Mouse (Mus musculus): ENCODE results near the gene N4bp2l2.
"Not testable (repeated sequence)": the region's sequence is repeated elsewhere in the genome, so short reads cannot be mapped to it uniquely, and the experiment has no call there.

N4bp2l2 gene

GRCm38 (mm10) chr5:150644926-150645325, 21.1 kb downstream of the N4bp2l2 start:
- DNase-seq (ENCODE audit: low read depth in 2 of 2, low spot score in 2 of 2): no peak

- DNase-seq (ENCODE audit: low read depth in 2 of 2, low spot score in 2 of 2): not testable (repeated sequence)
These were observed 22.6 kb downstream of the N4bp2l2 start for GRCm38 (mm10) chr5:150643390-150643789.

DNA sequence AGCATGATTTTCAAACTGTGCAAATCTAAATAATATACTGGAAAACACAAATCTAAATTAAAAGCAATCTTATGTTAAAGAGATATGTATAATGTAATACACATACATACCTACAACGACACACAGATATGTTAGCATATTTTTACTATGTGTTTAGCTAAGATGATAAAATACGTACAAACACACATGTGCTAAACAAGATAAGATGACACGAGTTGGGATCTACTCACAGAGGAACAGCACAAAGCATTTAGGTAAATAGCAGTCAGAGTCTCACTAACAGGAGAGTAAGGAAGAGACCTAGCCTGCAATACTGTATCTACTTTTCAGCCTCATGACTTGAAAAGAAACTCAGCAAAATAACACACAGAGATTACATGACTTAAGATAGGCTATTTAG, 24.5 kb downstream of the N4bp2l2 start:
- no peak for DNase-seq (ENCODE audit: low read depth in 2 of 2, low spot score in 2 of 2)

GRCm38 (mm10) chr5:150629692-150630091, 36.3 kb downstream of the N4bp2l2 start:
- no peak for DNase-seq (ENCODE audit: low read depth in 2 of 2, low spot score in 2 of 2)

- DNase-seq (ENCODE audit: low read depth in 2 of 2, low spot score in 2 of 2): no peak
These were observed 36.7 kb downstream of the N4bp2l2 start for GRCm38 (mm10) chr5:150629272-150629671.

DNA sequence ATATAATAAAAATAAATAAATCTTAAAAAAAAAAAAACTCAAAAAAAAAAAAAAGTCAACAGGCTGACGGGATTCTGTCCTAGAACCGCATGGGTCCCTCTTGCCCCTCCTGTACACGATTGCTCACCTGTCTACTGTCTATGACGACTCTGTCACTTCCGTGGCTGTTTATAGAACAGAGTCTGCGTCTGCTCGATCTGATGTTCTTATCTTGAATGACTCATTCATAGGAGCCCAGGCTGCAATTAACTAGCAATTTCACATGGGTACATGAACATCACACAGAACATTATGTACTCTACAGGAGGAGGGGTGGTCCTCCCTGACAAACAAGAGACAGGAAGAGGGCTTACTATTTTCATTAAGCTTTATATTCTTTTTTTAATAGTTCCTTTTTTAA, 40.5 kb downstream of the N4bp2l2 start:
- no peak for DNase-seq (ENCODE audit: low read depth in 2 of 2, low spot score in 2 of 2)

GRCm38 (mm10) chr5:150622792-150623191, 43.2 kb downstream of the N4bp2l2 start:
- no peak for DNase-seq (ENCODE audit: low read depth in 2 of 2, low spot score in 2 of 2)

GRCm38 (mm10) chr5:150621592-150621991, 44.4 kb downstream of the N4bp2l2 start:
- DNase-seq (ENCODE audit: low read depth in 2 of 2, low spot score in 2 of 2): no peak

GRCm38 (mm10) chr5:150620588-150621135, 45.3 kb downstream of the N4bp2l2 start:
- DNase-seq (ENCODE audit: low read depth in 2 of 2, low spot score in 2 of 2): no peak

GRCm38 (mm10) chr5:150618599-150619355, 47.2 kb downstream of the N4bp2l2 start:
- DNase-seq (ENCODE audit: low read depth in 2 of 2, low spot score in 2 of 2): no peak

DNA sequence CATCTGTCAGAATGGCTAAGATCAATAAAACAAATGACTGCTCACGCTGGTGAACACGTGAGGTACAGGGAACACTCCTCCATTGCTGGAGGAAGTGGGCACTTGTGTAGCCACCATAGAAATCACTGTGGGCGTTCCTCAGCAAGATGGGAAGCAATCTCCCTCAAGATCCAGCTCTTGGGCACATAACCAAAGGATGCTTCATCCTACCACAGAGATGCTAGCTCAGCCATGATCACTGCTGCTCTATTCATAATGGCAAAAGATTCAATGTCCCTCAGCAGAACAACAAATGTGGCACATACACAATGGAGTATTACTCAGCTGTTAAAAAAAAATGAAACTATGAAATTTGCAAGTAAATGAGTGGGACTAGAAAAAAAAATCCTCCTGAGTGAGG, 49.3 kb downstream of the N4bp2l2 start:
- DNase-seq (ENCODE audit: low read depth in 2 of 2, low spot score in 2 of 2): no peak

- no peak for DNase-seq (ENCODE audit: low read depth in 2 of 2, low spot score in 2 of 2)
These were observed 49.8 kb downstream of the N4bp2l2 start for GRCm38 (mm10) chr5:150616216-150616615.

- DNase-seq (ENCODE audit: low read depth in 2 of 2, low spot score in 2 of 2): no peak
These were observed 51.9 kb downstream of the N4bp2l2 start for GRCm38 (mm10) chr5:150614054-150614453.

GRCm38 (mm10) chr5:150611697-150612096, 54.3 kb downstream of the N4bp2l2 start:
- DNase-seq (ENCODE audit: low read depth in 2 of 2, low spot score in 2 of 2): peak; percentile 42 to 55

DNA sequence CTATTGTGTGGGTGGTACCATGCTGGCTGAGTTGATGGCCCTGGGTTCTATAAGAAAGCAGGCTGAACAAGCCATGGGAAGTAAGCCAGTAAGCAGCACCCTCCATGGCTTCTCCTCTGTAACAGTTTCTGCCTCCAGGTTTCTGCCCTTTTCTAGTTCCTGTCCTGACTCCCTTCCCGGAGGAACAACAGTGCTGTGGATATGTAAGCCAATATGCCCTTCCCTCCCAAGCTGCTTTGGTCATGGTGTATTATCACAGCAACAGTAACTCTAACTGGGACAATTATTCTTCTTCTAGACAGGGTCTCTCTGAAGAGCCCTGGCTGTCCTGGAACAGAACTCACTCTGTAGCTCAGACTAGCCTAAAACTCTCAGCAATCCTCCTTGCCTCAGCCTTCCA, 54.8 kb downstream of the N4bp2l2 start:
- no peak for DNase-seq (ENCODE audit: low read depth in 2 of 2, low spot score in 2 of 2)

GRCm38 (mm10) chr5:150607631-150608030, 58.4 kb downstream of the N4bp2l2 start:
- DNase-seq (ENCODE audit: low read depth in 2 of 2, low spot score in 2 of 2): no peak

DNA sequence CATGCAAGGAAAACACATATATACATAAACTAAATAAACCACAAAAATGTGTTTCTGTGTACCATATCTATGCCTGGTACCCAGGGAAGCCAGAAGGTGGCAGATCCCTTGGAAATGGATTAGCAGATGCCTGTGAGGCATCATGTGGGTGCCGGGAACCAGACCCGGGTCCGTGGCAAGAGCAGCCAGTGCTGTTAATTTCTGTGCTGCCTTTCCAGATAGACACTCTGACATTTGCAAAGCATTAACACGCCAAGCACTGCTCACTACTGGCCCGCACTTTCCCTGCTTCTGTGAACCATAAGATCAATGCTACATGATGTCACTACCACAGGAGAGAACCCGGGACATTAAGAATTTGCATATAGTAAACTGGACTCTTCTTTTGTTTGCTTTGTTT, 59.9 kb downstream of the N4bp2l2 start:
- DNase-seq (ENCODE audit: low read depth in 2 of 2, low spot score in 2 of 2): no peak

DNA sequence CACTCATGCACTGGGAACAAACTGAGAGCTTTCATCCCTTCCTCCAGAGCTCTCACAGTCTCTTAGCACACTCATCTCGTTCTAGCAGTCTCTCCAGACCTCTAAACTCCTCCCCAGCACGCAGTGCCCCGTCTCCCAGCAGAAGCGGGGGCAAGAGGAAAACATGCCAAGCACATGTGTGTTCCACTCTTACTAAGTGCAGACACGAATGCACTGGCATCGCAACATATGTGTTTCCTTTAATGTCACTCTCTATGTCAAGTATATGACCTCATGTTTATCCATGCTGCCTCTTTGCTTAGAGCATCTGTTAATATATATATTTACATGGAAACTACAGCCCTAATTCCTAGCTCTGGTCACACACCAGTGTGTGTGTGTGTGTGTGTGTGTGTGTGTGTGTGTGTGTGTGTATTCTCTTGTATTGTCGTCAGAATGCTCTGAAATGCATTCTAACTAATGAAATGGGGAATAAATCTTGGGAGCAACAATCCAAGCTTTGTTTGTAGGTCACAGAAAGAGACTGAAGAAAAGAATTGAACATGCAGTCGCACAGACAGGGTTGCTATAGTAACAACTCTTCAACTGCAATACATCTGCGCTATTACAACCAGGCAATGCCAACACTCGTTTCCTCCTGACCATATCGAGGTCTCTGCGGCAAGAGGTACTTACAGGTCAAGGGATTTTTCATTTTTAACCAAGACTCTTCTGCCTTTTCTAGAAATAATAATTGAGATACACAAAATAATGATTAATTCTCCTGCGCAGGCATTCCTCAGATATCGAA, 64.3 kb downstream of the N4bp2l2 start:
- peak in 1 of 2 experiments; percentile 24 for DNase-seq (ENCODE audit: low read depth in 2 of 2, low spot score in 2 of 2)

- peak; percentile 40 to 52 for DNase-seq (ENCODE audit: low read depth in 2 of 2, low spot score in 2 of 2)
These were observed 65.2 kb downstream of the N4bp2l2 start for GRCm38 (mm10) chr5:150600554-150601440.

GRCm38 (mm10) chr5:150599301-150600294, 66.4 kb downstream of the N4bp2l2 start:
- no peak for DNase-seq (ENCODE audit: low read depth in 2 of 2, low spot score in 2 of 2)
